Mouse (Mus musculus) midbrain, postnatal 0 days (tissue): ENCODE measurements around the gene Slc35b2. TPM values are rescaled to one million over a fixed set of nuclear protein-coding genes. Genes with fewer than 3 reads are reported as not detected.
A peak's percentile ranks its signal among the peaks of the same experiment; 100 is the strongest.

Source experiments
- ATAC-seq: fragments of 200-750 bp; cut with Nextera tagmentation; 2 replicates; pipeline ENCODE4 v1.8.0; 2017; ENCODE audit warnings: moderate number of reproducible peaks, mild to moderate bottlenecking, moderate TSS enrichment, moderate library complexity; ENCODE audit not compliant: low FRiP score
- DNase-seq: peaks from one replicate; pipeline ENCODE4 v3.0.0-alpha.2; 2015; ENCODE audit warnings: low spot score
- H3K27ac ChIP-seq: fragments of 300-500 bp; sonication (generic); 2 replicates; pipeline ENCODE4 v1.5.1; 2014; ENCODE audit warnings: low read depth, mild to moderate bottlenecking, low read length, mixed read lengths
- H3K27me3 ChIP-seq: fragments of 300-500 bp; sonication (generic); 2 replicates; pipeline ENCODE4 v1.6.1; 2014; ENCODE audit warnings: low read length, control low read depth, mixed read lengths; ENCODE audit not compliant: insufficient read depth
- H3K36me3 ChIP-seq: fragments of 300-500 bp; sonication (generic); 2 replicates; pipeline ENCODE4 v1.6.1; 2014; ENCODE audit warnings: low read length, control low read depth, mixed read lengths; ENCODE audit not compliant: insufficient read depth
- H3K4me1 ChIP-seq: fragments of 300-500 bp; sonication (generic); 2 replicates; pipeline ENCODE4 v1.6.1; 2014; ENCODE audit warnings: mild to moderate bottlenecking, control low read depth, antibody characterized with exemption, low read length, mixed read lengths; ENCODE audit not compliant: insufficient read depth
- H3K4me2 ChIP-seq: fragments of 300-500 bp; sonication (generic); 2 replicates; pipeline ENCODE4 v1.6.1; 2014; ENCODE audit warnings: low read depth, mild to moderate bottlenecking, low read length, mixed read lengths; ENCODE audit not compliant: poor library complexity, severe bottlenecking
- H3K4me3 ChIP-seq: fragments of 300-500 bp; sonication (generic); 2 replicates; pipeline ENCODE4 v1.5.1; 2014; ENCODE audit warnings: low read depth, mild to moderate bottlenecking, low read length, moderate library complexity
- H3K9ac ChIP-seq: fragments of 300-500 bp; sonication (generic); replicated peaks from 2 replicates; pipeline ENCODE4 v1.6.1; 2014; ENCODE audit warnings: mild to moderate bottlenecking, low read length, moderate library complexity, mixed read lengths; ENCODE audit not compliant: poor library complexity, severe bottlenecking
- H3K9me3 ChIP-seq: fragments of 300-500 bp; sonication (generic); 2 replicates; pipeline ENCODE4 v1.6.1; 2016; ENCODE audit warnings: low read length, control low read depth
- CTCF ChIP-seq: IDR thresholded peaks from 2 replicates; pipeline ENCODE4 v1.5.1; 2016; ENCODE audit warnings: antibody characterized with exemption, mild to moderate bottlenecking
- WGBS: fragments of 180-500 bp; shearing (Covaris S2); extraction: QIAGEN DNeasy Blood & Tissue Kit; methylation state at CpG from one replicate; pipeline ENCODE4 v1.1.7; 2014; 5-methylcytosine and 5-hydroxymethylcytosine counted together
- polyA plus RNA-seq: library from polyadenylated mRNA; unstranded; fragments of >200 nt; fragmentation: Nextera tagmentation; extraction: Ambion mirVana; gene quantifications from 2 replicates; pipeline ENCODE4 v1.2.1, GENCODE M21; 2015
- total RNA-seq: library from RNA; depleted of rRNA; stranded (reverse); fragments of >200 nt; gene quantifications from 2 replicates; pipeline ENCODE4 v1.2.3, GENCODE M21; 2014

Gene Slc35b2
- total and polyA plus RNA-seq, 2 experiments from 2014 or later: 71.8 to 113 TPM

DNA sequence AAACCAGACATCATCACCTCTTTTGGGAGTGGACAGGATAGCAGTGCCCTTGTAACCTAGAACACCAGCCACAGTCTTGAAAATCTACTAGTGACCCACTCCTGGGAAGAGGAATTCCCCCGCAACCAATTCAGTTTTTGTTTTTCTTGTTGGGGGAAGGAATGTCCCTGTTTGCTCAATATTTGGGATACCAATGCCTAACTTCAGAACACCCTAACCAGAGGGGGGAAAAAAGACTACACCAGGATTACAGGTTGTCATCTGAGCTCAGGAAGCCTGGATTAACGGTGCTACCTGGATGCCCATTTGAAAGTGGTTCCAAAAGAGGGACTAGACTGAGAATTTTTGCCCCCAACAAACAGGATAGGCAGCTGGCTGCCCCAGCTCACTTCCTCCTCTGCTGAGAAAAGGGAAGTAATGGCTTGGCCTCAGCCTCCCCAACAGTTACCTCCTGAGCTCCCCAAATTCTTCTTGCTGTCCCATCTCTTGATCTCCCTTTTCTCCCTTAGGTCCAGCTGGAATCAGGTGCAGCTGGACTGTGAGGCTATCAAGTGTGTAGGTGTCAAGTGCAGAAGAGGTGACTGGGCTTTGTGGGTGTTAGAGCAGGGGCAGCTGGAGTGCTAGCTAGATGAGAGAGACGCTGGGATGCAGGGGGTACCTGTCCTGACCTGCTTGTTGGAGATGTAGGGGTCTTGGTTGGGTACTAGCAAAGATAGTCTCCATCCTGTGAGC is 7.0 kb upstream of the Slc35b2 start:
- H3K4me2 ChIP-seq: peak overlapping the region; percentile 98
- peaks cover 6% of the 10 kb centered on the region; the same call in 1 of the 2 replicates for H3K4me1 ChIP-seq
- ATAC-seq: no peak
- H3K4me3 ChIP-seq: peak overlapping the region; percentile 59; the same call in 1 of the 2 replicates
- 79% methylated on average over 3 of the region's 3 CpGs for WGBS
- 0 out of 2 replicates have a peak, but pooled peaks cover 6% of the 10 kb centered on the region for H3K27me3 ChIP-seq
- no peak overlapping the region for H3K27ac ChIP-seq
- H3K9me3 ChIP-seq: no peaks in the 10 kb centered on the region
- DNase-seq: no peak
- TF ChIP-seq CTCF: no peak
- H3K9ac ChIP-seq: peak overlapping the region; percentile 70
- H3K36me3 ChIP-seq: no peaks in the 10 kb centered on the region

- 67% methylated on average over 7 of the region's 7 CpGs for WGBS
- H3K36me3 ChIP-seq: no peaks in the 10 kb centered on the region
- peaks cover 3% of the 10 kb centered on the region; the same call in 1 of the 2 replicates for H3K4me1 ChIP-seq
- TF ChIP-seq CTCF: no peak
- no peak overlapping the region for H3K9ac ChIP-seq
- no peak for DNase-seq
- ATAC-seq: no peak
- H3K27me3 ChIP-seq: 0 out of 2 replicates have a peak, but pooled peaks cover 6% of the 10 kb centered on the region
- H3K4me2 ChIP-seq: no peak overlapping the region
- H3K4me3 ChIP-seq: no peak overlapping the region
- H3K9me3 ChIP-seq: no peaks in the 10 kb centered on the region
- H3K27ac ChIP-seq: no peak overlapping the region
Measured at GRCm38 (mm10) chr17:45557246-45557824, 6.3 kb upstream of the Slc35b2 start.

DNA sequence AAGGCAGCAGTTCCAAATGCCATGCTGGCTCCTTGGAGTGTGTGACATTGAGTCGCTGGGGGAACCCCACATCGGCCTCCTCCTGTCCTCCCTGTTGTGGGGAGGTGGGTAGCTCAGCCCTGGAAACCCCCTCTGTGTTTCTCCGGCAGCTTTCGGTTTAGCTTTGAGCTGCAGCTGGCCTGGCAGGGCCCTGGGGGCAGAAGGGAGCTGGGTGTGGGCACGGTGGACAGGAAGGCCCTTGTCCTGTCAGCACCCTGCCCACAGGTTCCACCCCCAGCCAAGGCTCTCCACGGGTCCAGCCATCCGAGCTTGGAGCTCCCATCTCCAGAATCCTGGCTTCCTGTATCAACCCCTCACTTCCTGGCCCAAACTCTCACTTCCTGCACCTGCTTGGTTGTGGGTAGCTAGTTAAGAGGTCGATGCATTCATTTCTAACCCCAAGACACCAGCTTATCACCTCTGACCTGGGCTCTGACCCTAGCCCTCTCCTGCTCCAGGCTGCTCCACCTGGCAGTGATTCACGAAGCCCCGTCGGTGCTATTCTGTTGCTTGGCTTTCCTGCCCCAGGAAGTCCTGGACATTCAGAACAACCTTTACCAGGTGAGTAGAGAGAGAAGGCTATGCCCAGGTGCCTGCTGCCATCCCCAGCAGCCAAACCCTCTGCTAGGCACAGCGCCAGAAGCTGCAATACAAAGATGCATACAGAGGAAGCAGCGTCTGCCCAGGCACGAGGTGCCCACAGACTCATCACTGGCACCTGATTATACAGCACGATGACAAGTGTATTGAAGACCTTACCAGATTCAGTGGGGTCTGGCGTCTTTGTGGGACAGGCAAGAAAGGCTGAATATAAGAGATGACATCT is 5.4 kb upstream of the Slc35b2 start:
- H3K27ac ChIP-seq: no peak overlapping the region
- DNase-seq (no peak), ATAC-seq (no peak)
- peaks cover 3% of the 10 kb centered on the region; the same call in 1 of the 2 replicates for H3K4me1 ChIP-seq
- TF ChIP-seq CTCF: no peak
- no peak overlapping the region for H3K9ac ChIP-seq
- H3K36me3 ChIP-seq: no peaks in the 10 kb centered on the region
- 0 out of 2 replicates have a peak, but pooled peaks cover 6% of the 10 kb centered on the region for H3K27me3 ChIP-seq
- WGBS: 72% methylated on average over 16 of the region's 16 CpGs
- H3K4me3 ChIP-seq: no peak overlapping the region
- no peak overlapping the region for H3K4me2 ChIP-seq
- H3K9me3 ChIP-seq: no peaks in the 10 kb centered on the region

DNA sequence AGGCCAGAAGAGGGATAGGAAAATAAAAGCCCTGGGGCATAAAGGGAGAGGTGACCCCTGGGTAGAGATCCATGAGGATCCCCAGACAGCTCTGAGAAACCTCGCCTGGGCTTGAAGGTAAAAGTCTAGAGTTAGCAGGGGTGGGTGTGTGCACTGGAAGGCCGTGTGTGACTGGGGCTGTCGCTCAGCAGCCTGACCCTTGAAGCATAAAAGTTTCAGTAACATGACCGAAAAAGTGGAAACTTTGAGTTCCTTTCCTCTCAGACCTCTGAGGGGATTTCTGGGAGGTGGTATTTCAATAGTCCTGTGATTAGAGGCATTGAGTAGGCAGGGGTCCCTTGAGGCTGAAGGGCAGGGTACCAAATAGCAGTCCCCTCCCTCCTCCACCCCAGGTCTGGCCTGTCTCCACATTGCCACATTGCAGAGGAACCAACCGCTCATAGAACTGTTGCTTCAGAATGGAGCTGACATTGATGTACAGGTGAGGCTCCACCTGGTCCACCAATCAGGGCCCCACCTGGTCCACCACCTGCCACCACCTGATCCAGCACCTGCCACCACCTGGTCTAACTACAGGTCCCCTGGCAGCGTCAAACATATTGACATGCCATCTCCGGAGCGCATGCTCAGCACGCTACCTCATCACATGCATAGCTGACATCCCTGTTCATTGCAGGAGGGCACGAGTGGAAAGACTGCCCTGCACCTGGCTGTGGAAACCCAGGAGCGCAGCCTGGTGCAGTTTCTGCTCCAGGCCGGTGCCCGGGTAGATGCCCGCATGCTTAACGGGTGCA is 3.7 kb upstream of the Slc35b2 start:
- H3K27me3 ChIP-seq: 0 out of 2 replicates have a peak, but pooled peaks cover 6% of the 10 kb centered on the region
- no peak for TF ChIP-seq CTCF
- H3K9me3 ChIP-seq: no peaks in the 10 kb centered on the region
- no peak overlapping the region for H3K27ac ChIP-seq
- H3K9ac ChIP-seq: no peak overlapping the region
- peaks cover 8% of the 10 kb centered on the region; the same call in 1 of the 2 replicates for H3K4me1 ChIP-seq
- no peak overlapping the region for H3K4me2 ChIP-seq
- no peaks in the 10 kb centered on the region for H3K36me3 ChIP-seq
- H3K4me3 ChIP-seq: no peak overlapping the region
- ATAC-seq (no peak), DNase-seq (no peak)
- 89% methylated on average over 15 of the region's 15 CpGs for WGBS

- WGBS: 78% methylated on average over 12 of the region's 12 CpGs
- H3K9ac ChIP-seq: no peak overlapping the region
- ATAC-seq (no peak), DNase-seq (no peak)
- no peak for TF ChIP-seq CTCF
- 0 out of 2 replicates have a peak, but pooled peaks cover 6% of the 10 kb centered on the region for H3K4me1 ChIP-seq
- H3K36me3 ChIP-seq: peaks cover 24% of the 10 kb centered on the region
- peak overlapping the region; percentile 76; the same call in 1 of the 2 replicates for H3K4me3 ChIP-seq
- H3K4me2 ChIP-seq: no peak overlapping the region
- no peaks in the 10 kb centered on the region for H3K27me3 ChIP-seq
- H3K9me3 ChIP-seq: no peaks in the 10 kb centered on the region
- H3K27ac ChIP-seq: no peak overlapping the region; the same call in 1 of the 2 replicates
Measured at GRCm38 (mm10) chr17:45563216-45563615, 458 bp upstream of the Slc35b2 start.
